Mouse (Mus musculus) thymus, adult 18-20 months (tissue): ENCODE results near the gene Muc5ac.
"Not testable (repeated sequence)": the region's sequence is repeated elsewhere in the genome, so short reads cannot be mapped to it uniquely, and the experiment has no call there.

Experiments
- DNase-seq, 2 experiments: peaks; one replicate each; pipeline ENCODE4 v3.0.0; 2022; ENCODE audit warnings: mixed read lengths in 2 of 2

Muc5ac gene

DNA sequence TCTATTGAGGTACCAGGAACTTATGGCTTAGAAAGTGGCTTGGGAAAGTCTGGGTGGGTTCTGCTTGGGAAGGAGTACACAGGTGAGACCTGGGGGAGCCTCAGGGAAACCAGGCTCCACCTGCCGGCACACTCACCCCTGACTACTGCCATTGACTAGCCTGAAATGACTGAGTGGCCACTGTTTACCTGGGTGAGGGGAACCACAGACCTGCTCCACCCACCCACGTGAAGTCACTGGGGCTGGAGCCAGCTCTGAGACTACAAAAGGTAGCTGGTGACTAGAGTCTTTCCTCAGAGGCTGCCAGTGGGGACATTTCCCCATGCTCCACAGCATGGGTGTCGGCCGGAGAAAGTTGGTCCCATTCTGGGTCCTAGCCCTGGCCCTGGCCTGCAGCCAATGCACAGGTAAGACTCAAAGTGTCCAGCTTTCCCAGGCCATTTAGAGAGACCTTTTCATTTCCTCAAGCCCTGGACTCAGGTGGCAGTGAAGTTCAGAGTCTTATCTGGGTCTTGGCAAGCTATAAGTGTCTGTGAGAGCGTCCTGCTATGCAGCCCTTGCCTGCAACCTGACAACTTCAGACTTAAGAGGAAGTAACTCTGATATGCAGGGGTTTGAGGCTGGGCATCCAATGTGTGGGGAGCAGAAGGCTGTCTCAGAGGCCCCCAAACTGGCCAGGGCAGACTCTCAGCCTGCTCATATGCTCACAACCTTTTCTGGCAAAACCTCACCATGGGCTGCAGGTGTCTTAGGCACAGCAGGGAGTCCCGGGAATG is at the start of gene Muc5ac:
TSS of gene Muc5ac (plus strand) at position 296 of the 776 bp plus-strand sequence.
- DNase-seq, result no peak

DNA sequence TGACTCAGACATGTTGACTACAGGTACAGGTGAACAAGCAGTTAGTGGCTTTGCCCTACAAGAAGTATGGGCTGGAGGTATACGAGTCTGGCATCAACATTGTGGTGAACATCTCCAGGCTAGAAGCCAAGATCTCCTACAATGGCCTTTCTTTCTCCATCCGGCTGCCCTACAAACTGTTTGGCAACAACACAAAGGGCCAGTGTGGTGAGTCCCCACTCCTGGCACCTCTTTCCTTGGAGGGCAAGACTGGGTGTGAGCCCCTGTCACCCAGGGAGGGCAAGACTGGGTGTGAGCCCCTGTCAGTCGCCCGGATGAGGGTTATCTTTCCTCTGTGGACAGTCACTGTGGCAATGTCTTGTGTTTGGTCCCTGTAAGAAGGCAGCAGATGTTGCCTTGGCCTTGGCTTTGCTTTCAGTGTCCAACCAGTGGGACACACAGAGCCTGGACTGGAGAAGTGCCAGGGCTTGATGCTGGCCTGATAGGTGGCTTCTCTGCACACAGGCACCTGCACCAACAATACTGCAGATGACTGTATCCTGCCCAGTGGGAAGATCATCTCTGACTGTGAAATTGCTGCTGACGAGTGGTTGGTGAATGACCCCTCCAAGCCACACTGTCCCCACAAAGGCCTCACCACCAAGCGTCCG is 41.2 kb upstream of the Muc5ac start:
- DNase-seq, result no peak

DNA sequence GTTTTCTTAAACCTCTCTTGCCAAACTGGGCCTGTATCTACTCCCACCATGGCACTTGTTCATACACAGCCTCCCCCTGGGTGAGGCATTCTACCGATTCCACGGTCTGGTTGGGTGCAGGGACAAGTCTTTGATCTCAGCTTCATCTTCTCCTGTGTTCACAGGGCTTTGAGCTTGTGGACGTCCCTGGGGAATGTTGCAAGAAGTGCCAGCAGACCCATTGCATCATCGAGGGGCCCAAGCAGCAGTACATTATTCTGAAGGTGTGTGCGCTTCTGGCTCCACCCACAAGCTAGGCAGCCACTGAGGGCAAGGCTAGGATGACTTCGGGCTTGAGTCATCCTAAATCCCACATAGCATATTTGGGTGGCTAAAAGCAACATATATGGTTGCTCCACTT is 36.3 kb upstream of the Muc5ac start:
- no peak for DNase-seq

DNA sequence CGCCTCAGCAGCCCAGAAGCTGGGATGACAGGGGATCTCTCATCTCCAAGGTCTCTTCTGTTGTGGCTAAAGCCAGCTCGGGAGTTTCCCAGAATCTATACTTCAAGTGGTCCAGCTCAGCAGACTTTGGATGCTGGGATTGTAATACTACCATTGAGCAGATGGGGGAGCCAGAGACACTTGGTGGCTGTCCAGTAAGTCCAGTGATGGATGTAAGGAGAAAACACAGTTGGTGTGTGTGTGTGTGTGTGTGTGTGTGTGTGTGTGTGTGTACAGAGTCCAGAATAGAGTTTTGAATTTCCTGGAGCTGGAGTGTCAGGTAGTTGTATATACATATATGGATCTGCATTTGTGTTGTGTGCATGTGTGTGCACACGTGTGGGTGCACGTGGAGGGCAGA is 32.9 kb upstream of the Muc5ac start:
- no peak for DNase-seq

DNA sequence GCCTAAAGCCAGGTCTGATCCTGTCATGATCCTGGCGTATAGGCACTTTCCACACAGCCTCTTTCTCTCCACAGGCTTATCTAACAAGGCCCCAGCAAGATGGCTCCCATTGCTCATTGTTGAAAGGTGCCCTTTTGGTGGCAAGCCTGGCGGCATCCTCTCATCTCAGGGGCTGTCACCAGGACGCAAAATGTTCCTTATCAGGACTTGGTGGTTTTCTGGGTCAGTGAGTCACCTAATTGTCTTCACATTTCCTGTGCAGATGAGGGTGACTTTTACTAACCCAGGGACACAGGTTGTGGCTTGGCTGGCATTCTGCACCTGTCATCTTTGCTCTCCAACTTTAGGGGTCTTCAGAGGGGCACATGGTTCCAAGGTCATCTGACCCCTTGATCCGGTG is 30.5 kb upstream of the Muc5ac start:
- DNase-seq, result no peak

DNA sequence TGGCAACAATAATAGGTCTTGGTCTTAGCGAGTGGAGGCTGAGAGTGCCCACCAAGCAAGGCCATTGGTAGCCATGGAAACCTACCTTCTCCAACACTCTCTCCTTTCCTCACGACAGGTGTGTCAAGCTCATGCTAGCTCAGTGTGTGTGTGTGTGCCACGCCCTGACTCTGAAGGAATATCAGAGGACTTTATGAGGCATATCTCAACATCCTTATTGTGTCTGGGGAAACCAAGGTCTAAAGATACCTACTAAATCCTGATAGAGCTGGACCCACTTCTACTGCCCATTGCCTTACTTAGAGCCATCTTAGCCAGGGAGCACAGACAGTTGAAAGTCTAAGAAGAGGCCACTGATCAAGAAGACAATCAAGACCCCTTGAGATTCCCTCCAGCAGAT is 18.3 kb upstream of the Muc5ac start:
- no peak for DNase-seq

DNA sequence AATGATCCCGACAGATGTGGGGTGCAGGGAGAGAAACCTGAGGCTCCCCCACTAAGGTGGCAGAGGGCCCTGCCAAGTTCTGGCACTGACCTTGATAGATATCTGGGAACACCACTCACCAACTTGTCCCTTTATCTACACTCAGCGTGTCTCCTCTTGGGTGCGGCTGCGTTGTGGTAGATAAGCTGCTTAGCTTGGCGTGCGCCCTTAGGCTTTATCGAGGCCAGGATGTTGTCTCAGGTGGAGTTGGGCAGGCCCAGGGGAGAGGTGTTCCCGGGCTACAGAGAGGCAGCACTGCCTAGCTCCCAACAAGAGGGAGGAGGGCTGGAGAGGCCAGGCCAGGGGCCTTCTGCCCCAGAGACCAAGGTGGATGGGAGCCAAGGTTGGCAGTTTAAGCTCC is 17.8 kb upstream of the Muc5ac start:
- DNase-seq, result no peak

DNA sequence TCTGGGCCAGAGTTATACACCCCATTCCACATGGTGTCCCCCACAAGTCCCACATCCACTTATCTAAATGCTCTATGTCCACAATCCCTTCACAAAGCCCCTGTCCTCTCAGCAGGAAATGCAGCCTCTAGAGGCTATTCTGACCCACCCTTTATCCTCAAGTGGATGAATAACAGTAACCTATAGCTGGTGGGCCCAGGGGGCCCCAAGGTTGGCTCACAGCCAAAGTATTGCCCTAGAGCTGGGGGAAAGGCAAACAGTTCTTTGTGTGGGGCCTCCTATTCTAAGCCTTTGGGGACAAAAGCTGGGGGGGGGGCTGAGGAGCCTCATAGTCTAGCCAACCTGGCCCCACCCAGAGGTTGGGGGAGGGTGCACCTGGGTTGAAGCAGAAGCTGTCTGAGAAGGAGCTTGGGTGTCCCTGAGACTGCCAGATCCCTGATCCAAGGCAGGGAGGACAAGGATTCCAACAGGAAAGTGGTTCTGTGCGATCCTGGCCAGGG is 16.7 kb upstream of the Muc5ac start:
- no peak for DNase-seq

DNA sequence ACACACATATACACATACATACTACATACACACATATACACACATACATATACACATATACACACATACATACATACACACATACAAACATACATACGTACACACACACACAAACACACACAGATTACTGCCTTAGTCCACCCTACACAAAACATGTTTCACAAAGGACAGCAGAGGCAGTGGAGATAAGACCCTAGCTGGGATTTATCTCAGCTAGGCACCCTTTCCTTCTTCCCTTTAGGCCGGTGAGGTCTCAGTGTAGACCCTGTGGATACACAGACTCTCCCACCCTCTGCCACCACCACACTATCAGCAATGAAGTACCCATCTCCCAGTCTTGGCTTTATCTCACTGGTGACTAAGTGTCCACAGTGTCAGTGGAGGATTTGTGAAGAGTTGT is 13.9 kb upstream of the Muc5ac start:
- no peak for DNase-seq

DNA sequence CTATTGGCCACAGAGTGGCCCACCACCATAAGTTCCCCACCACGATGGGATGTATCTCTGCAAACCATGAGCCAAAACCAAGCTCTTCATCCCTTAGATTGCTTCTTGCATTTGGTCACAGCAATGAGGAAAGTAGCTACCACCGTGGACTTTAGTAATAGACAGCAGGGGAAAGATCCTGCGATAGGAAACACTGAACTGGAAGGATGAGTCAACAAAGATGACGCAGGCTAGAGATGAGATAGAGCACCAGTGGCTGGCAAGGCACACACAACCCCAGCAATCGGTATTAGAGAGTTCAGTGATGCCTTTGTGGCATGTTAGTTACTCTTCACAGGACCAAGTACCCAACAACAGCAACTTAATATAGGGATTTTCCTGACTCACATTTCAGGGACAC is 12.6 kb upstream of the Muc5ac start:
- no peak for DNase-seq

DNA sequence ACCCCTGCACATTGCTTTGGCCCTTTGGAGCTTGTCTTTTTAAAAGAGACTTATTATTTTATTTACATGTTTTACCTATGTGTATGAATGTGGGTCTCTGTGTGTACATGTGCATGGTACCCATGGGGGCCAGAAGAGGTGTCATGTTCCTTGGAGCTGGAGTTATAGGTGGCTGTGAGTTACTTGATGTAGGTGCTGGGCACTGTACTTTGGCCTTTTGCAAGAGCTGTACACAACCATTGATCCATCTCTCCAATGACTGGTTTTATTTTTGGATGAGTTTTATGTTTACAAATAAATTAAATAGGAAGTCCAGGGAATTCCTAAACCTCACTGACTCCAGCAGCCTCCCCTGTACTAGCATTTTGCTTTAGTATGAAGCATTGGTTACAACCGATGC is 5.5 kb downstream of the Muc5ac start:
- no peak for DNase-seq

DNA sequence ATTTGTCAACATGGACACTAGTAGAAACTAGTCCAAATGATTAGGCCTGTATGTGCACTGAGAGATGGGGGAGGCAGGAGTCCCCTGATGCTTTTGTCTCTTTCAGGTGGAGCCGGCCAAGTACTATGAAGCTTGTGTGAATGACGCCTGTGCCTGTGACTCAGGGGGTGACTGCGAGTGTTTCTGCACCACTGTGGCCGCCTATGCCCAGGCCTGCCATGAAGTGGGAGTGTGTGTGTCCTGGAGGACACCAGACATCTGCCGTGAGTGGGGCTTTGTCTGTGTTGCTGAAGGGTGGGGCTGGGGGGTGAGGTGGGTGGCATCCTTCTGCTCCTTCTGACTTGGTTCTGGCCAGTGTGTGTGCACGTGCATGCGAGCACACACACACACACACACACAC is 14.4 kb downstream of the Muc5ac start:
- no peak for DNase-seq

DNA sequence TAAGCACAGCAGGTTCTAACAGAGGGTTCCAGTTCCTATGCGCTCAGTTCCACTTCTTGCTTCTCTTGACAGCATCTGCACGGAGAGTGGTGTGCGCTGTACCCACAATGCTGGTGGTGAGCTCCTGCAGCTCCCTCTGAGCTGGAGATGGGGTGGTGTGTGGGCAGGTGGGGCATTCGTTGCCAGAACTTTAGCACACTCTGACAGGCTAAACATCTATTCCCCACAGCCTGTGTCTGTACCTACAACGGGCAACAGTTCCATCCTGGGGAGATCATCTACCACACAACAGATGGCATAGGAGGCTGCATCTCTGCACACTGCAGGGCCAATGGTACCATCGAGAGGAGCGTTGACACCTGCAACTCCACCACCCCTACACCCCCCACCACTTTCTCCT is 16.6 kb downstream of the Muc5ac start:
- no peak for DNase-seq

DNA sequence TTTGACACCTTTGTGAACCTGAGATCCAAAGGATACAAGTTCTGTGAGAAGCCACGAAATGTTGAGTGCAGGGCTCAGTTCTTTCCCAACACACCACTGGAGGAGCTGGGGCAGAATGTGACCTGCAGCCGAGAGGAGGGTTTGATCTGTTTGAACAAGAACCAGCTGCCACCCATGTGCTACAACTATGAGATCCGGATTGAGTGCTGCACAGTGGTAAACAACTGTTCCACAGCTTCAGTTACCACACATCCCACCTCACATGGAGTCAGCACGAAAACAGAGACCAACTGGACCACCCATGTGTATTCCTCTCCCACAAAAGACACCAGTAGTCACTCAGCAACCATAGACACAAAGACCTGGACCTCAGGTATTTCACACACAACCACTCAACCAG is 19.1 kb downstream of the Muc5ac start:
- not testable (repeated sequence) for DNase-seq

DNA sequence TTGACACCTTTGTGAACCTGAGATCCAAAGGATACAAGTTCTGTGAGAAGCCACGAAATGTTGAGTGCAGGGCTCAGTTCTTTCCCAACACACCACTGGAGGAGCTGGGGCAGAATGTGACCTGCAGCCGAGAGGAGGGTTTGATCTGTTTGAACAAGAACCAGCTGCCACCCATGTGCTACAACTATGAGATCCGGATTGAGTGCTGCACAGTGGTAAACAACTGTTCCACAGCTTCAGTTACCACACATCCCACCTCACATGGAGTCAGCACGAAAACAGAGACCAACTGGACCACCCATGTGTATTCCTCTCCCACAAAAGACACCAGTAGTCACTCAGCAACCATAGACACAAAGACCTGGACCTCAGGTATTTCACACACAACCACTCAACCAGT is 21.2 kb downstream of the Muc5ac start:
- DNase-seq, result not testable (repeated sequence)

DNA sequence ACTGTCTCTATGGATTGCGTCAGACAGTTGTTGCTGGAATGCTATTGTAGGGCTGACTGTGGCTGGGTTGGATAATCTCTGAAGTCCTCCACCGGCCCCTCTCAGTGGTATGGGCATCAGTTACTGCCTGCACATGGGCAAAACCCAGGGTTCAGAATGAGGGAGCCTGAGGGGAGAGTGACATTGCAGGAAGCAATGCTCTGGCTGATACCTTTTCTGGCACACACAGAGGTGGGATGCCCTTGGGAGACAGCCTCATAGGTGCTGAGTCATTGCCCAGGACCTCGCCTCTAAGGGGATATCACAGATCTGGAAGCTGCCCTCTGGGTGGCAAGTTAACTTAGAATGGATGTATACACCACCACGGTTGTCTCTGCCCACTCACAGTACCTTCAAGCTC is 24.5 kb downstream of the Muc5ac start:
- DNase-seq, result no peak

DNA sequence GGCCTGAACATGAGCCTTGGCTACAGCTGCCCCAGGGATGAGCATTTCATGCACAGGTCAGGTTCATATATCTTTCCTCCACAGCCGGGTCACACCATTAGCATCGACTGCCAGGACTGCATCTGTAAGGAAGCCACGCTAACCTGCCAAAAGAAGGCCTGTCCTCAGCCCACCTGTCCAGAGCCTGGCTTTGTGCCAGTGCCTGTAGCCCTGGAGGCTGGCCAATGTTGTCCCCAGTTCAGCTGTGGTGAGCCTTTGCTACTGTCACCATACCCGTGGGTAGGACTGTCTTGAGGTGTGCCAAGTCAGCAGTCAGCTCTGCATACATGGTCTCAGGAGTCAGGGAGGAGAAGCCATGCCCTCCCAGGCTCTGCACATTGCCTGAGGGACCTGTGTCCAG is 26.6 kb downstream of the Muc5ac start:
- no peak for DNase-seq

DNA sequence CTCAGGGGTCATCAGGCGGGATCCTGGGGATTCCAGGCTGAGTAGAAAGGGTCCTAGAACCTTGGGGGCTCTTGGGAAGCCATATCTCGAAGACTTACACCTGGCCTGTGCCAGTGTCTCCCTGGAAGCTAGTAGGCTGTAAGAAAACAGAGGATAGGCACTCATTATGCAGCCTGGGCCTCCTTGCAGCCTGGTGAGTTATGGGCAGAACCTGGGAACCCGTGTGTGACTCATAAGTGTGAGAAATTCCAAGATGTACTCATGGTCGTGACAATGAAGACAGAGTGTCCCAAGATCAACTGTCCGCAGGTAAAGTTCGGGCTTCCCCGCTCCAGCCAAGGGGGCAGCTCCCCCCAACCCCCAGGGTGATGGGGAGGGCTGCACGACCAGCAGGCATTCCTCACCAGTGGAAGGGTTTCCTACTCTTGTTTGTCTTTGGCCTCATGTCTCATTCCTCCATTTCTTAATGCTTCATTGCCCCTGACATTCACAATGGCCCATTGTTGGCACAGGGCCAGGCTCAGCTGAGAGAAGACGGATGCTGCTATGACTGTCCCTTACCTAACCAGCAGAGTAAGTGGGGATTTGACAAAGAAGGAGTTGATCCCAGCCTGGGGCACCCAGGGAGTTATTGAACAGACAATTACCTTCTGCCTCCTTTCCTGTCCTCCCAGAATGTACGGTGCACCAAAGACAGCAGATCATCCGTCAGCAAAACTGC is 28.7 kb downstream of the Muc5ac start:
- DNase-seq, result no peak

DNA sequence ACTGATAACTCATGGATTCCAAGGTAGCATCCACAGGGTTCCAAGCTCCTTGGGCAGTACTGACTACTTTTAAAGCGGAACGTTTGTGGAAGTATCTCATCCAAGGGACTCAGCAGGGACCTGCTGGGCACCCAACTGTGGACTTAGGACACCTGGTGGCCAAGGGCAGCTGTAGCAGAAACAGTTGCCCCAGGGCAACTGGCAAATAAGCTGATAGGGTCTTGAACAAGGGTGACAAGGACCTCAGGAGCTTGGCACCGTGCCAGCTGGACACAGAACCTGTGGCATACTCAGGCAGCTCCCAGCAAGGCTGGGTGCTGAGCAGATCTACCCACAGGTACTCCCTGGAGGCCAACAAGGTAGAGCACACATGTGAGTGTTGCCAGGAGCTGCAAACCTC is 29.5 kb downstream of the Muc5ac start:
- DNase-seq, result no peak

DNA sequence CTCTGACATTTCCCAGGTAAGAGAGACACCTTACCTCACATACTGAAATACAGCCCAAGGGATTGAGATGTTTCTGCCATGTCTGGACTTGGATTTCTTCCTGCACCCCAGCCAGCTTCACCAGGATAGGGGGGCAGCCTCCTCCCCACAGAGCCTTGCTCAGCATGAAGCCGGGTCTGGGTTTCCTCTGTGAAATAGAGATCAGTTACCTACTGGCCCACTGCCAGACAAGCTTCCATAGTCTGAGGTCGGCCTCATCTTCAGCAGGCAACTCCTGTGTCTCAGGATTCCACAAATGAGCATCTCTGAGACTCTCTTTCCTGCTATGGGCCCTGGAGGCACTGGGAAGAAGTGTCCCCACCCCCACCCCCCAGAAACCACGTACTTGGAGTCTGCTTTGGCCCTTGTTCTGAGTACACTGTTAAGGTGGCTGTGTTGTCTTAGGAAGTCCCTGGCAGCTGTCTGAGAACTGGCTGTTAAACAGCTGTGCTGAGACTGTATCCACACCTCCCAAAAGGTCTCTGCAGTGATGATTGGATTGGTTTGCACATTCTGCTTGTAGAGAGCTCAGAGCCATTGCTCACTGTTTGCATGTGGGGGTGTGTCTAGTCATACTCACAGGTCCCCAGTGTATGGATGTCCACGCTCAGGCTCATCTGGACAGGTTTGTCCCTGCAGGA is 34.0 kb downstream of the Muc5ac start:
- DNase-seq, result no peak

DNA sequence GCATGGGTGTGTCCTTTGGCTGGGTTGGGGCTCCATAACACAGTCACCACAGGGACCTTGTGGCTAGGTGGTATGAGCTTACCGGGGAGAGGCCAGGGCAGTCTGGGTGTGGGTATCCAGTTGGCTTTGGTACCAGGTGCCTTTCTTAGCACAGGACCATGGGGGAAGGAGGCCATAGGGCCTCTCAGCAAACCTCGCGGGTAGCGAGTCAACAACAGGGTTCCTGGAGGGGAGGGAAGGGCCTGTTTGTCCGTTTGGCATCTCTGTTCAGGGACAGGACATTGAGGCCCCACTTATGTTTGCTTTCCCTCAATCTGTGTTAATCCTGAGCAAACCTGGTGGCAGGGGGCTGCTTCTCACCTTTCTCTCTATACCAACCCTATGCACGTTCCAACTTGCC is 34.9 kb downstream of the Muc5ac start:
- no peak for DNase-seq

DNA sequence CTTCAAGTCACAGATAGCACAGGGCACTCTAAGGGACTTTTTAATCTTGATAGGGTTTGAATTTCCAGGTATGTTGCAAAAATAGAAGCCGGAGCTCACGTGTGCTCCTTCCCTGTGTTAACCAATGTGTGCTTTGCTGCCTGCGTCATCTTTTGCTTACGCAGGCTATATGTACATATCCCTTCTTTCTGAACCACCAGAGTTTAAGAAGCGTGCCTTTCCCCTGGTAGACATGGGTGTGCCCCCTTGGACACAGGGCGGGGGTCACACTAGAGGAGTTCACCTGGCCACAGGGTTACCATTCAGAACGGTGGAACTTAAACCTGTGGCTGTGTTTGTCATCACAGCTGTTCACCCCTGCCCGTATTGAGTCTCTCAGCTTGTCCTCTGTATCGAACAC is 35.6 kb downstream of the Muc5ac start:
- no peak for DNase-seq

DNA sequence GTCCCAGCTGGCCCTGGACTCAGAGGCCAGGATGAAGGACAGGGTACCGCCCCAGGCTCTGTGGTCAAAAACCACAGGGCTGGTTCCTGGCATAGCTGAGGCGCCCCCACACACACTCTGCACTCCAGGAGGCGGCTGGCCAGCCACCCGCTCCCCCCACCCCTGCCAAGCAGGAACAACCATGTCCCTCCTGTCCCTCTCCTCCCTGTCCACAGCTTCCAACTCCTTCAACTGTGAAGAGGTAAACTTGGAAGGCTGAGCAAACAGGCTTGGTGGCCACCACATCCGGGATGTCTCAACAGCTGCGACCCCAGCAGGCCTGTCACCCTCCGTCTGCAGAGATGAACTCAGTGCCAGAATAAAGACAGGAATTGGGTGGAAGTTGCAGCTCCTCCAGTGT is 47.2 kb downstream of the Muc5ac start:
- DNase-seq, result peak; percentile 20 to 28
